Mouse (Mus musculus): ENCODE results near the gene Fen1. TPM values are rescaled to one million over a fixed set of nuclear protein-coding genes. Genes with fewer than 3 reads are reported as not detected.
"Not testable (repeated sequence)": the region's sequence is repeated elsewhere in the genome, so short reads cannot be mapped to it uniquely, and the experiment has no call there.

The Fen1 gene
- polyA plus RNA-seq, 1 experiment from 2014 or later = 142 TPM

- Histone ChIP-seq H3K9ac (no peak overlapping the region), H3K4me3 (replicated peaks) (no peak overlapping the region), H3K4me1 (replicated peaks) (peaks cover 38% of the 10 kb centered on the region), H3K9me3 (replicated peaks) (no peaks in the 10 kb centered on the region), H3K27me3 (0 out of 2 replicates have a peak, but pooled peaks cover 3% of the 10 kb centered on the region), H3K36me3 (replicated peaks) (no peaks in the 10 kb centered on the region), H3K4me2 (no peak overlapping the region), H3K27ac (replicated peaks) (no peak overlapping the region)
- ATAC-seq (ENCODE audit: insufficient read depth) = no peak
- 70% methylated on average over 3 of the region's 3 CpGs for WGBS (ENCODE audit: insufficient replicate concordance)
These were observed 35.5 kb downstream of the Fen1 start for GRCm38 (mm10) chr19:10168441-10168840.

- Histone ChIP-seq H3K9me3 (replicated peaks) (no peaks in the 10 kb centered on the region), H3K36me3 (replicated peaks) (no peaks in the 10 kb centered on the region), H3K4me1 (replicated peaks) (peaks cover 33% of the 10 kb centered on the region), H3K27ac (replicated peaks) (no peak overlapping the region), H3K4me3 (replicated peaks) (no peak overlapping the region), H3K4me2 (no peak overlapping the region), H3K9ac (no peak overlapping the region), H3K27me3 (0 out of 2 replicates have a peak, but pooled peaks cover 3% of the 10 kb centered on the region)
- no peak for ATAC-seq (ENCODE audit: insufficient read depth)
- WGBS (ENCODE audit: insufficient replicate concordance) = 76% methylated on average over 1 of the region's 1 CpGs
These were observed 36.0 kb downstream of the Fen1 start for GRCm38 (mm10) chr19:10167951-10168350.

GRCm38 (mm10) chr19:10167112-10167511, 36.9 kb downstream of the Fen1 start:
- no peak for ATAC-seq (ENCODE audit: insufficient read depth)

GRCm38 (mm10) chr19:10165928-10166327, 38.0 kb downstream of the Fen1 start:
- not testable (repeated sequence) for ATAC-seq (ENCODE audit: insufficient read depth); H3K9ac ChIP-seq; H3K36me3 ChIP-seq (replicated peaks); H3K4me2 ChIP-seq; H3K27ac ChIP-seq (replicated peaks); H3K4me3 ChIP-seq (replicated peaks); H3K9me3 ChIP-seq (replicated peaks); H3K27me3 ChIP-seq
- 67% methylated on average over 4 of the region's 4 CpGs for WGBS (ENCODE audit: insufficient replicate concordance)
- H3K4me1 ChIP-seq (replicated peaks) = peaks cover 14% of the 10 kb centered on the region

More at GRCm38 (mm10) chr19:10167112-10167511, 36.9 kb downstream of the Fen1 start:
- Histone ChIP-seq H3K4me3 (replicated peaks) (no peak overlapping the region), H3K27me3 (0 out of 2 replicates have a peak, but pooled peaks cover 3% of the 10 kb centered on the region), H3K4me2 (no peak overlapping the region), H3K36me3 (replicated peaks) (no peaks in the 10 kb centered on the region), H3K9ac (no peak overlapping the region), H3K4me1 (replicated peaks) (peaks cover 25% of the 10 kb centered on the region), H3K27ac (replicated peaks) (no peak overlapping the region), H3K9me3 (replicated peaks) (no peaks in the 10 kb centered on the region)
- WGBS (ENCODE audit: insufficient replicate concordance) = 54% methylated on average over 4 of the region's 4 CpGs

GRCm38 (mm10) chr19:10163896-10164295, 40.1 kb downstream of the Fen1 start:
- Histone ChIP-seq H3K9me3 (replicated peaks) (no peaks in the 10 kb centered on the region), H3K36me3 (replicated peaks) (no peaks in the 10 kb centered on the region), H3K27me3 (0 out of 2 replicates have a peak, but pooled peaks cover 3% of the 10 kb centered on the region), H3K9ac (no peak overlapping the region), H3K27ac (replicated peaks) (no peak overlapping the region), H3K4me1 (replicated peaks) (no peaks in the 10 kb centered on the region), H3K4me3 (replicated peaks) (no peak overlapping the region), H3K4me2 (no peak overlapping the region)
- no peak for ATAC-seq (ENCODE audit: insufficient read depth)
- 79% methylated on average over 3 of the region's 3 CpGs for WGBS (ENCODE audit: insufficient replicate concordance)

GRCm38 (mm10) chr19:10157725-10158124, 46.2 kb downstream of the Fen1 start:
- Histone ChIP-seq H3K36me3 (replicated peaks) (no peaks in the 10 kb centered on the region), H3K9me3 (replicated peaks) (no peaks in the 10 kb centered on the region), H3K27me3 (no peaks in the 10 kb centered on the region; the same call in 1 of the 2 replicates), H3K4me3 (replicated peaks) (no peak overlapping the region), H3K27ac (replicated peaks) (no peak overlapping the region), H3K4me1 (replicated peaks) (no peaks in the 10 kb centered on the region), H3K4me2 (no peak overlapping the region), H3K9ac (no peak overlapping the region)
- no peak for ATAC-seq (ENCODE audit: insufficient read depth)
- WGBS (ENCODE audit: insufficient replicate concordance) = 61% methylated on average over 2 of the region's 2 CpGs

GRCm38 (mm10) chr19:10149189-10149588, 54.8 kb downstream of the Fen1 start:
- H3K36me3 ChIP-seq (replicated peaks) = no peaks in the 10 kb centered on the region
- ATAC-seq (ENCODE audit: insufficient read depth) = no peak
- no peak overlapping the region for H3K9ac ChIP-seq
- no peak overlapping the region for H3K27ac ChIP-seq (replicated peaks)
- no peak overlapping the region for H3K4me2 ChIP-seq
- WGBS (ENCODE audit: insufficient replicate concordance) = 61% methylated on average over 3 of the region's 3 CpGs
- no peak overlapping the region for H3K4me3 ChIP-seq (replicated peaks)
- H3K4me1 ChIP-seq (replicated peaks) = peaks cover 10% of the 10 kb centered on the region; the same call in 1 of the 2 replicates
- no peaks in the 10 kb centered on the region for H3K9me3 ChIP-seq (replicated peaks)
- H3K27me3 ChIP-seq = no peaks in the 10 kb centered on the region; the same call in 1 of the 2 replicates

Small RNAs within 50 kb of the gene (microRNA-seq; reads per million reads assigned to microRNA genes)
- gene Mir6993 = 1.3 reads per million

Other genes with a start within 250 kb of the Fen1 start
- 3,441 and 3,837 TPM in 2 replicates for gene Fth1, start 223.6 kb downstream of the Fen1 start, polyA plus RNA-seq (2015; fragmentation: Nextera tagmentation; extraction: Ambion mirVana)
- gene Best1, start 202.5 kb downstream of the Fen1 start, polyA plus RNA-seq (2015; fragmentation: Nextera tagmentation; extraction: Ambion mirVana) = 0.09 and 0.12 TPM in 2 replicates
- gene Rab3il1, start 202.5 kb downstream of the Fen1 start, polyA plus RNA-seq (2015; fragmentation: Nextera tagmentation; extraction: Ambion mirVana) = 245 and 277 TPM in 2 replicates
- gene Fads3, start 162.6 kb downstream of the Fen1 start, polyA plus RNA-seq (2015; fragmentation: Nextera tagmentation; extraction: Ambion mirVana) = 7.6 and 8.9 TPM in 2 replicates
- 89.7 and 102 TPM in 2 replicates for gene Fads2, start 102.4 kb downstream of the Fen1 start, polyA plus RNA-seq (2015; fragmentation: Nextera tagmentation; extraction: Ambion mirVana)
- 73.6 and 80.7 TPM in 2 replicates for gene Fads1, start 21.3 kb downstream of the Fen1 start, polyA plus RNA-seq (2015; fragmentation: Nextera tagmentation; extraction: Ambion mirVana)
- 254 and 296 TPM in 2 replicates for gene Tmem258, start 155 bp downstream of the Fen1 start, polyA plus RNA-seq (2015; fragmentation: Nextera tagmentation; extraction: Ambion mirVana)
- gene Myrf, start 36.6 kb upstream of the Fen1 start, polyA plus RNA-seq (2015; fragmentation: Nextera tagmentation; extraction: Ambion mirVana) = 2.6 and 3.2 TPM in 2 replicates
- gene Dagla, start 100.7 kb upstream of the Fen1 start, polyA plus RNA-seq (2015; fragmentation: Nextera tagmentation; extraction: Ambion mirVana) = 0.22 and 0.37 TPM in 2 replicates
- gene Syt7, start 184.9 kb upstream of the Fen1 start, polyA plus RNA-seq (2015; fragmentation: Nextera tagmentation; extraction: Ambion mirVana) = 0.10 and 0.24 TPM in 2 replicates

All from liver, embryonic 15.5 days (tissue).